In the genomic region with DNA sequence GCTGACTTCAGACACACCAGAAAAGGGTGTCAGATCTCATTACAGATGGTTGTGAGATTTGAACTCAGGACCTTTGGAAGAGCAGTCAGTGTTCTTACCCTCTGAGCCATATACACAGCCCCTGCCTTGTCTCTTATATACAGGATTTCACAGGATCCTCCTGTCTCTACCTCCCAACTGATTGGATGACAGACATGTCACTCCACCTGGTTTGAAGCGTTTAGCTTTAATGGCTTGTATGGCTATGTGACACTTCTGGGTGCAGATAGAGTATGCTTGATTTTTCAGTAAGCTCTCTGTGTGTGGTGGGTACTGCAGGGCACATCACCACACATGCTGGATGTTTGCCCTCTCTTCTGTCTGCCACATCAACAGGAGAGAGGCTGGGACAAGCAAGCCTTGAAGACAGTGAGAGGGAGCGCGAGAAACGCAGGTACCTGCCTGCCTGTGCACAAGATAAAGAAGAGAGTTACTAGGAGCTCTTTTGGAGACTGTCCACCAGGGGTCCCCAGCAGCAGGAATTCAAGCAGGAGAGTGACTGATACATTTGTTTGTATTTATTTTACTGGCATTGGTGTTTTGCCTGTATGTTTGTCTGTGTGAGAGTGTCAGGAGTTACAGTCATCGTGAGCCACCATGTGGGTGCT, we compare ENCODE assay signal across 1 mouse cellular context.
A peak's percentile ranks its signal among the peaks of the same experiment; 100 is the strongest.
TF ChIP-seq lines count a peak whose summit lies in the region.

No protein-coding gene starts in this region.

TF ChIP-seq in MEL, 35 proteins besides CTCF, POLR2A, EP300 and RAD21:
- TF ChIP-seq ZC3H11A (IDR thresholded peaks at IDR 0.05; ENCODE audit: low read depth, low read length), result 0 out of 2 replicates have a peak, but pooled peaks have one; percentile 3
- peak; percentile 55 for TF ChIP-seq SMC3 (IDR thresholded peaks at IDR 0.05; ENCODE audit: low read depth, low read length)
- no peak for TF ChIP-seq USF2 (IDR thresholded peaks at IDR 0.05; ENCODE audit: borderline replicate concordance in 1 of 2, insufficient read depth in 1 of 2, low read depth in 1 of 2, low read length in 2 of 2)
- TF ChIP-seq TBP (IDR thresholded peaks at IDR 0.05; ENCODE audit: low read depth, low read length), result no peak
